Mouse (Mus musculus) thymus, adult 2 months (tissue): ENCODE measurements around the gene Ptch2. TPM values are rescaled to one million over a fixed set of nuclear protein-coding genes. Genes with fewer than 3 reads are reported as not detected.

Experiments used
- DNase-seq: peaks from one replicate; pipeline ENCODE4 v3.0.0; 2021
- H3K27ac ChIP-seq: fragments of 200-500 bp; 2 replicates; pipeline ENCODE4 v1.5.1; 2012; ENCODE audit warnings: low read length, control low read depth; ENCODE audit not compliant: control insufficient read depth, insufficient read depth
- H3K27me3 ChIP-seq: fragments of 200-500 bp; 2 replicates; pipeline ENCODE4 v1.6.1; 2012; ENCODE audit warnings: mild to moderate bottlenecking, low read length, moderate library complexity, mixed read lengths; ENCODE audit not compliant: control insufficient read depth, insufficient read depth
- H3K36me3 ChIP-seq: fragments of 200-500 bp; 2 replicates; pipeline ENCODE4 v1.6.1; 2012; ENCODE audit warnings: mild to moderate bottlenecking, low read length, moderate library complexity; ENCODE audit not compliant: control insufficient read depth, insufficient read depth
- H3K4me1 ChIP-seq: fragments of 200-500 bp; replicated peaks from 2 replicates; pipeline ENCODE4 v1.6.1; 2012; ENCODE audit warnings: low read length; ENCODE audit not compliant: control insufficient read depth, insufficient read depth
- H3K4me3 ChIP-seq: fragments of 200-500 bp; 2 replicates; pipeline ENCODE4 v1.5.1; 2012; ENCODE audit warnings: mild to moderate bottlenecking, low read length, control low read depth, moderate library complexity; ENCODE audit not compliant: control insufficient read depth, insufficient read depth
- CTCF ChIP-seq: fragments of 200-500 bp; IDR thresholded peaks from 2 replicates; pipeline ENCODE4 v1.5.1; 2012; ENCODE audit warnings: mild to moderate bottlenecking, control low read depth, low read length, moderate library complexity, borderline replicate concordance; ENCODE audit not compliant: control insufficient read depth, poor library complexity, insufficient read depth; ENCODE audit errors: extremely low read depth
- POLR2A ChIP-seq: fragments of 200-500 bp; IDR thresholded peaks from 2 replicates; pipeline ENCODE4 v1.6.1; 2012; ENCODE audit warnings: mild to moderate bottlenecking, low read length, control low read depth, moderate library complexity; ENCODE audit not compliant: control insufficient read depth, poor library complexity, insufficient read depth; ENCODE audit errors: extremely low read depth
- WGBS: fragments of 180-500 bp; shearing (Covaris S2); methylation state at CpG from one replicate; pipeline ENCODE4 v1.1.7; 2018; 5-methylcytosine and 5-hydroxymethylcytosine counted together
- polyA plus RNA-seq: library from polyadenylated mRNA; depleted of rRNA; stranded (reverse); fragments of >200 nt; gene quantifications from 2 replicates; pipeline ENCODE4 v1.2.3, GENCODE M21; 2012

The Ptch2 gene
- polyA plus RNA-seq, 1 experiment = 0.92 TPM

- Histone ChIP-seq H3K4me1 (peaks cover 30% of the 10 kb centered on the region), H3K36me3 (no peaks in the 10 kb centered on the region), H3K27ac (peak within 1 kb of the TSS; percentile 86), H3K4me3 (no peak within 1 kb of the TSS), H3K27me3 (no peaks in the 10 kb centered on the region)
- TF ChIP-seq CTCF = no peak
- no peak for TF ChIP-seq POLR2A
- no peak for DNase-seq
- 67% methylated on average over 8 of the region's 8 CpGs for WGBS
Measured at GRCm38 (mm10) chr4:117125348-117125909, 29.6 kb downstream of the Ptch2 start, which contains the start of gene Btbd19. TSS of gene Btbd19 (minus strand) at chr4:117125725.

GRCm38 (mm10) chr4:117125910-117126674, 30.2 kb downstream of the Ptch2 start:
- Histone ChIP-seq H3K27ac (peak overlapping the region; percentile 86), H3K27me3 (no peaks in the 10 kb centered on the region), H3K36me3 (no peaks in the 10 kb centered on the region), H3K4me3 (no peak overlapping the region), H3K4me1 (peaks cover 30% of the 10 kb centered on the region)
- 54% methylated on average over 15 of the region's 15 CpGs for WGBS
- TF ChIP-seq POLR2A = no peak
- TF ChIP-seq CTCF = no peak
- peak; percentile 73 for DNase-seq

GRCm38 (mm10) chr4:117126675-117127290, 30.9 kb downstream of the Ptch2 start, which contains the start of gene Tctex1d4:
TSS of gene Tctex1d4 (plus strand) at chr4:117126794.
- no peak for DNase-seq
- Histone ChIP-seq H3K27ac (peak within 1 kb of the TSS; percentile 86), H3K27me3 (no peaks in the 10 kb centered on the region), H3K4me1 (peaks cover 30% of the 10 kb centered on the region), H3K36me3 (no peaks in the 10 kb centered on the region), H3K4me3 (no peak within 1 kb of the TSS)
- no peak for TF ChIP-seq POLR2A
- no peak for TF ChIP-seq CTCF
- 82% methylated on average over 9 of the region's 9 CpGs for WGBS

GRCm38 (mm10) chr4:117127991-117128686, 32.3 kb downstream of the Ptch2 start:
- no peak overlapping the region for H3K27ac ChIP-seq
- 96% methylated on average over 33 of the region's 33 CpGs for WGBS
- no peaks in the 10 kb centered on the region; the same call in 1 of the 2 replicates for H3K27me3 ChIP-seq
- peaks cover 34% of the 10 kb centered on the region for H3K4me1 ChIP-seq
- no peaks in the 10 kb centered on the region for H3K36me3 ChIP-seq
- H3K4me3 ChIP-seq = no peak overlapping the region
- DNase-seq = no peak
- TF ChIP-seq POLR2A (no peak), CTCF (no peak)

GRCm38 (mm10) chr4:117130790-117131189, 34.9 kb downstream of the Ptch2 start:
- no peak for TF ChIP-seq POLR2A
- no peak for TF ChIP-seq CTCF
- peaks cover 19% of the 10 kb centered on the region for H3K4me1 ChIP-seq
- WGBS = 95% methylated on average over 6 of the region's 6 CpGs
- no peak overlapping the region for H3K27ac ChIP-seq
- no peaks in the 10 kb centered on the region; the same call in 1 of the 2 replicates for H3K27me3 ChIP-seq
- no peak overlapping the region for H3K4me3 ChIP-seq
- DNase-seq = no peak
- no peaks in the 10 kb centered on the region for H3K36me3 ChIP-seq

- WGBS = 95% methylated on average over 6 of the region's 6 CpGs
- Histone ChIP-seq H3K4me1 (peaks cover 17% of the 10 kb centered on the region), H3K36me3 (no peaks in the 10 kb centered on the region), H3K27ac (no peak overlapping the region), H3K27me3 (no peaks in the 10 kb centered on the region; the same call in 1 of the 2 replicates), H3K4me3 (no peak overlapping the region)
- no peak for DNase-seq
- TF ChIP-seq CTCF (no peak), POLR2A (no peak)
Measured at GRCm38 (mm10) chr4:117131198-117131597, 35.3 kb downstream of the Ptch2 start.
